Mouse (Mus musculus) liver (tissue): ENCODE measurements around the gene Tmem259.

ENCODE experiments used
- DNase-seq: peaks from one replicate; pipeline ENCODE4 v3.0.0-alpha.2; 2020; ENCODE audit warnings: mixed read lengths

The Tmem259 gene

GRCm38 (mm10) chr10:79984195-79984816 is at the start of gene Tmem259:
Gene Tmem259, minus strand, starts transcription at chr10:79984330.
- DNase-seq, result peak; percentile 92

GRCm38 (mm10) chr10:80032799-80033480 is 48.8 kb upstream of the Tmem259 start:
- DNase-seq, result peak; percentile 58

GRCm38 (mm10) chr10:80030736-80031135 is 46.6 kb upstream of the Tmem259 start:
- no peak for DNase-seq

- no peak for DNase-seq
Measured at GRCm38 (mm10) chr10:80030191-80030590, 46.1 kb upstream of the Tmem259 start.

- DNase-seq, result no peak
Measured at GRCm38 (mm10) chr10:80028521-80028846, 44.4 kb upstream of the Tmem259 start.

- peak; percentile 71 for DNase-seq
Measured at GRCm38 (mm10) chr10:80027681-80028520, 43.8 kb upstream of the Tmem259 start.

- DNase-seq, result peak; percentile 72
Measured at GRCm38 (mm10) chr10:80025889-80026288, 41.8 kb upstream of the Tmem259 start.

GRCm38 (mm10) chr10:80025463-80025862 is 41.3 kb upstream of the Tmem259 start:
- DNase-seq, result no peak

- DNase-seq, result no peak
Measured at GRCm38 (mm10) chr10:80025044-80025347, 40.9 kb upstream of the Tmem259 start.

- no peak for DNase-seq
Measured at GRCm38 (mm10) chr10:80024229-80025043, 40.3 kb upstream of the Tmem259 start.

- no peak for DNase-seq
Measured at GRCm38 (mm10) chr10:80023758-80024157, 39.6 kb upstream of the Tmem259 start.

- no peak for DNase-seq
Measured at GRCm38 (mm10) chr10:80022806-80023205, 38.7 kb upstream of the Tmem259 start.

GRCm38 (mm10) chr10:80022164-80022563 is 38.0 kb upstream of the Tmem259 start:
- DNase-seq, result no peak

- DNase-seq, result no peak
Measured at GRCm38 (mm10) chr10:80021320-80021641, 37.2 kb upstream of the Tmem259 start.

GRCm38 (mm10) chr10:80020603-80021319 is 36.6 kb upstream of the Tmem259 start:
- no peak for DNase-seq

- no peak for DNase-seq
Measured at GRCm38 (mm10) chr10:80020191-80020590, 36.1 kb upstream of the Tmem259 start.

GRCm38 (mm10) chr10:80019471-80020131 is 35.5 kb upstream of the Tmem259 start:
- DNase-seq, result peak; percentile 59

- peak; percentile 80 for DNase-seq
Measured at GRCm38 (mm10) chr10:80018739-80019297, 34.7 kb upstream of the Tmem259 start.

- DNase-seq, result no peak
Measured at GRCm38 (mm10) chr10:80017771-80018170, 33.6 kb upstream of the Tmem259 start.

- DNase-seq, result peak; percentile 81
Measured at GRCm38 (mm10) chr10:80017361-80017760, 33.2 kb upstream of the Tmem259 start.

- DNase-seq, result no peak
Measured at GRCm38 (mm10) chr10:80016931-80017330, 32.8 kb upstream of the Tmem259 start.

GRCm38 (mm10) chr10:80016511-80016910 is 32.4 kb upstream of the Tmem259 start, which contains the start of gene Arhgap45:
Gene Arhgap45, plus strand, starts transcription at chr10:80016653.
- peak; percentile 75 for DNase-seq
